Mouse (Mus musculus) gastrocnemius, adult 18-20 months (tissue): ENCODE data around the gene Fubp3. TPM values are rescaled to one million over a fixed set of nuclear protein-coding genes. Genes with fewer than 3 reads are reported as not detected.

ENCODE experiments used
- DNase-seq: peaks from one replicate; pipeline ENCODE4 v3.0.0; 2021; ENCODE audit warnings: low spot score
- microRNA-seq: library from miRNA; unstranded; fragments of <30 nt; microRNA quantifications from one replicate; pipeline ENCODE4 v1.2.0, GENCODE M21; 2021
- total RNA-seq, 2 experiments: library from RNA; stranded (reverse); gene quantifications; 2 replicates each; pipeline ENCODE4 v1.2.3; 2021

Fubp3 gene
- total RNA-seq, 2 experiments from 2014 or later = 7.6 to 9.5 TPM

GRCm38 (mm10) chr2:31662939-31663803 is 90.7 kb downstream of the Fubp3 start:
- DNase-seq = no peak

GRCm38 (mm10) chr2:31663804-31664180 is 91.3 kb downstream of the Fubp3 start:
- DNase-seq = no peak

Small RNA genes lying within 50 kb of the gene (microRNA-seq; reads per million reads assigned to microRNA genes)
- gene Mir6998 = not detected

Other genes with a start within 250 kb of the Fubp3 start
- gene Ass1, start 102.4 kb upstream of the Fubp3 start, total RNA-seq = 1 to 10 TPM; 2.4 to 5.9 TPM
- not detected for gene Prdm12, start 67.4 kb downstream of the Fubp3 start, total RNA-seq
- 1 to 10 TPM; 6.8 to 7.2 TPM for gene Exosc2, start 98.1 kb downstream of the Fubp3 start, total RNA-seq
- 10 to 100 TPM; 22.1 to 26.1 TPM for gene Abl1, start 115.7 kb downstream of the Fubp3 start, total RNA-seq
- gene Qrfp, start 237.9 kb downstream of the Fubp3 start, total RNA-seq = not detected